Mouse (Mus musculus): Measurements from ENCODE around the gene Inhbb.

DNA sequence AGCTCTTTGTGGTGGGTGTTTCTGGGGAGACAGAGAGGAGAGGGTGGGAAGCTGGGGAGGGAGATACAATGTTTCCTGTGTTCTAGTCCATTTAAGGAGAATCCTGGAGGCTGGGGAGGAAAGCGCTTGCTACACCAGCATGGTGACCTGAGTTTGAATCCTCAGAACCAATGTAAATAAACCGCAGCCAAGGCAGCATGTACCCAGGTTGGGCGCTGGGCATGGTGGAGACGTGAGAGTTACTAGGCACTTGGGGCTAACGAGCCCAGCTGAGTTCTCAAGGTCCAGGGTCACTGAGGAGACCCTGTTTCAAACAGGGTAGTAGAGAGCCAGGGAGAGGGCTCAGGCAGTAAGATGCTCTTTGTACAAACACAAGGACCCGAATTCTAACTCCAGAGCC lies 55.7 kb downstream of the Inhbb start:
- TF ChIP-seq CTCF (IDR thresholded peaks at IDR 0.05) (no peak), EP300 (IDR thresholded peaks at IDR 0.05) (no peak)
